Mouse (Mus musculus) lung, postnatal 36 days (tissue): ENCODE data around the gene Clec3a.

Source experiments
- DNase-seq: peaks from one replicate; pipeline ENCODE4 v3.0.0; 2022; ENCODE audit warnings: mixed read lengths

The Clec3a gene

DNA sequence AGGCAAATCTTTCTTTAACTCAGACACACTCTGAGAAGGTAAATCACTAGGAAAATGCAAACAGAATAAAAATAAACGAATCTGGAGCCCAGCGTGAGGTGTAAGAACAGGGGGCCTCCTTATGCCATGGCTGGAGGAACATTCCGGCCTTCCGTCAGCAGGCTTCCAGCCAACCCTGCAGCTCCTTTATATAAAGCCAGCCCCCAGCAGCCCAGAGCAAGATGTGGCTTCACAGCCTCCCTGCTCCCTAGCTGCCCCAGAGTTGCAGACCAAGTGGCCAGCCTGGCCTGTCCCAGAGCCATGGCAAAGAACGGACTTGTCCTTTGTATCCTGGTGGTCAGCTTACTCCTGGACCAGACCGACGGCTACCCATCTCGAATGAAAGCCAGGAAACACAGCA is at the start of gene Clec3a:
Gene Clec3a, plus strand, starts transcription at position 301 of the 400 bp plus-strand sequence.
- no peak for DNase-seq

DNA sequence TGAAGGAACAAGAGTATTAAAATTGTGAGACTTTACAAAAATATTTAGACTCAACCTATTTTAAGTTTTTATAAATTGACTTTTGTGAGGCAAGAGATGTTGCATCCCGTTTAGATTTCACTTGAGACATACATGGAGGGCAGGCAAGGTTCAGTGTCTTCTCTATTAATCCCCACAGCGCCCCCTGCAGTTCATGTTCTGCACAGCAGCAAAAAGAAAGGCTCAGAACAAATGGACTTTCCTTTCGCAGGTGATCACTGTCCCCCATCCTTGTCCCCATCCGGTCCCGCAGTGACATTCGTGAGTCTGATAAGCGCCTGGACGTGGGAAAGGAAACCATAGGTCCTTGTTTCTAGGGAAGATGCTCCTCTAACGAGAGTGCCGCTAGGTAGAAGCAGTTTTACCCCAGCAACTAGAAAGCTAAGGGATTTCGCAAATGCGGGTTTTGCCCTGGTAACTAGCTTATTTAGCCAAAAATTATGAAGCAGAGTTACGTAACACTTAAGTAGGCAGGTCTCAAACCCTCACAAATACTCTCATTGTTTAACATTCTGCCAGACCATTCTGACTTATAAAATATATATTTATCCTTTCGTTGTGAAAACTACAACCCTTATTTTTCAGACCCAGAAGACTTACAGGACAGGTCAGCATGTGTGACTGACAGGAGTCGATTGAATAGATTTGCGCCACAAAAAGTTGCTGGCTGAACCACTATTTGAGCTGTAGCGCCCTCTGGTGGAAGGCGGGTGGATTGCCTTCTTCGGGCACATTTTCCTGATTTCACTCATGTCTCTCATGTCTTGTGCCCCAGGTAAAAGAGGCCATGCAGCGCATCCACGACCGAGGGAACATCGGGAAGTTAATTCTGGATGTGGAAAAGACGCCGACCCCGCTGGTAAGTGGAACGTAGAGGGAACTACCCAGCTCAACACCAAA is 48.6 kb upstream of the Clec3a start:
- DNase-seq: peak; percentile 83

DNA sequence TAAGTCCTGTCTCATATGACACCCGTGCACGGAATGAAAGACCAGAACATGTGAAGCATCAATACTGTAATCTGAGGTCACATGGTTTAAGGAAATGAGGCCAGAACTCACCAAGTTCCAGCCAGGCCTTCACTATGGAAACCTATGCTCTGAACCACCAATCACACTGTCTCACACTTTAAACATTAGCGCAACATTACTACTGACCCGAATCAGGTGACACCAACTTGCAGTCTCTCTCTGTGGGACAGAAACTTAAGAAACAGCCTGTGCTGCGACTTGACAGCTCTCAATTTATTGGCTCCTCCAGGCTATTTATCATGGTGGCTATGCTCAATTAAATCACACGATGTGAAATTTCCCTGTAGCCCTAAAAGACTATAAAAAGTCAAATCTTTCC is 43.5 kb upstream of the Clec3a start:
- no peak for DNase-seq

DNA sequence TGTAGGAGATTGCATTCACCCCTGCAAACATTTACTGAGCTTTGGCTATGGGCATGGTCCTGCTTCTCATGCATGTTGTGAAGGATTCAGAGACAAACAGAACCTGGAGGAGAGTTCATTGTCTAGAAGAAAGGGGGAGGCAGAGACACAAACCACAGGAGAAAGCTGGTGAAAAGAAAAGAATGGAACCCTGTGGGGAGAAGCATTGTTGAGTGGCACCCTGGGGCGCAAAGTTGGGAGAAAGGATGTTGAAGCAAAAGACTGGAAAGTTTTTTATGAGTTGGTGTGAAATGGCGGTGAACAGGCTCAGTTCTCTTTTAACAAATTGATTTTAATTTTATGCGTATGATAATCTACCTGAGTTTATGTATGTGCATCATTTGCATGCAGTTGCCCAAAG is 33.7 kb upstream of the Clec3a start:
- no peak for DNase-seq

DNA sequence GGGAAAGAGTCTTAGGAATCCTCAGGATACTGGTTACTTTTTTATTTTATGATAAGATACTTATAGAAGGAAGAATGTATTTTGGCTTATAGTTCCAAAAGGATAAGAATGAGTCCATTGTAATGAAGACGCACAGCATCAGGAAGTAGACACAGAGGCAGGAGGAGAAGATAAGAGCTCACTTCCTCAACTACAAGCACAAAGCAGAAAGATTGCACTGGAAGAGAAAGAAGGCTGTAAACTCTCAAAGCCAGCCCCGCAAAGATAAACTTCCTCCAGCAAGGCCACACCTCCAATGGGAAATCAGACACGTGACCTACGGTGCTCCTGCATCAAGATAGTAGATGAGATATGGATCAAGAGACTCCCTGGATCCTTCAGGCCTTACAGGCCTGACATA is 30.4 kb upstream of the Clec3a start:
- DNase-seq: no peak

DNA sequence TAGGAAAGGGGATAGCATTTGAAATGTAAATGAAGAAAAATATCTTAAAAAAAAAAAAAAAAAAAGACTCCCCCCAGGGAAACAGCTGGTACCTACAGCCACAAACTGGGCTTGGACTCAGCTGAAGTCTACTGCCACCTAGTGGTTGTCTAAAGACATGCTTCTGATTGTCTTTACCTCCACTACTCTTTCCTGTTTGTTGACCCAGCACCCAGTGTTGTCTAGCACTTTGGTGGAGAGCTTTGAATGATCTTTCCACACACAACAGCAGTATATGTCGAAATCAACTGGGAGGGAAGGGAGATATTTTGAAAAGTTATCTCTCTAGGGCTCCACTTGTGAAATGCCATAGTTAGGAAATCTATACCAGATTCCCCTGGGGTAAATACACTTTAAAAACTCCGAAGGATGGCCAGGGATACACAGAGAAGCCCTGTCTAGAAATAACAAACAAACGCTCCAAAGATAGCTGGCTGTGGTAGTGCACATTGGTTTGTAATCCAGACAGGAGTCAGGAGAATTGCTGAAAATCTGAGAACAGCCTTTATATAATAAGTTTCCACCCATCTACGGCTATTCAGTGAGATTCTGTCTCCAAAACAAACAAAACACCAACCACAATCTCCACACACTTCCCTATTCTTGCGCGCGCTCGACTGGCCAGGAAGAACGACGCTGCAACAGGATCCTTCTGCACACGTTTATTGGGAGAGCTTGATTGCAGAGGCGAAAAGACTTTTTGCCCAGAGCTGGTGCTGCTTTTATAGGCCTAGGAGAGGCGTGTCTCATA is 27.2 kb upstream of the Clec3a start:
- peak; percentile 12 for DNase-seq

DNA sequence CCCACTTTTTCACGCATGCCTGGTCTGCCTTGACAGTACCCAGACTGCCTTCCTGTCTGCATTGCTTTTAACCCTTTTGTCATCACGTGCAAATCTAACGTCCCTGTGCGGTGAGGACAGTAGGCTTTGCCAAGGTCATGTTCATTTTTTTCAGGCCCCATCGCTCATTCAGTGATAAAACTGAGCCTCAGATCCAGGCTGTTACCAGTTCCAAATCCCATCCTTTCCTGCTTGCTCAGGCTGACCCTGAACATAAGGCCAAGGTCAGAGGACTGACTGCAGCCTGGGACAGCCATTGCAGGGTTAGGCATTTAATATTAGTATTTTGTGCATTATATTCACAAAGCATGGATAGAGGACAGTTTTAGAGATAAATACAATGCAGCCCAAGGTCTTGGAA is 19.6 kb upstream of the Clec3a start:
- no peak for DNase-seq

DNA sequence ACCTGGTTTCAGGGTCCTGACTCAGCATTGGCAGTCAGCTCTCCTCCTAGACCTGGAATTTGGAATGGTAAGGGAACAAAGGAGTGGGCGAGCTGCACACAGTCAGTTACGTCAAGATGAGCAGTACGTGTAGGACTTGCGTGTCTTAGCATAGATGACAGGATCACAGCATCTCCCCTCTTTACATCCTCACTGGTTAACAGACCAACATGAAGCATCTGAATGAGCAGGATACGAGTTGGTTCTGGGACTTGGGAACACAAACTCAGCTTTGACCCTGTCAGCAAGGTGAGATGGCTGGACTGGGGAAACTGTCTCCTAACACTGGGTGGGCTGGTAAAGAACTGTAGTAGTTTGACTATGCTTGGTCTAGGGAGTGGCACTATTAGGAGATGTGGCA is 18.6 kb upstream of the Clec3a start:
- no peak for DNase-seq

DNA sequence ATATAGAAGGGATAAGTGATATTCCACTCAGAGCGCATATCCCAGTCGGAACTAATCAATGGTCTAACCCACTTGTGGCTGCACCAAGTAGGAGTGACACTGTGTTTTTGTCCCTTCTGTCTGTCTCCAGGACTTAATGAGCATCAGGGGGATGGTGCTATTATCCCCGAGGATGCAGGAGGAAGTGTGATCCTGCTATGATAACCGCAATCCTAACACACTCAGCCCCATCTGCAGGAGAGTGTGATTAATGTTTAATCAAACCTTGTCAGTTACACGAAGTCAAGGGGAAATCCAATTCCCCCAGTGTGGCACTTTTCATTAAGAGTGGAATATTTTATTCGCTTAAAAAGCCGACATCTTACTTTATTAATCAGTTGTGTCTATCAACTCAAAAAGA is 16.2 kb upstream of the Clec3a start:
- DNase-seq: no peak

DNA sequence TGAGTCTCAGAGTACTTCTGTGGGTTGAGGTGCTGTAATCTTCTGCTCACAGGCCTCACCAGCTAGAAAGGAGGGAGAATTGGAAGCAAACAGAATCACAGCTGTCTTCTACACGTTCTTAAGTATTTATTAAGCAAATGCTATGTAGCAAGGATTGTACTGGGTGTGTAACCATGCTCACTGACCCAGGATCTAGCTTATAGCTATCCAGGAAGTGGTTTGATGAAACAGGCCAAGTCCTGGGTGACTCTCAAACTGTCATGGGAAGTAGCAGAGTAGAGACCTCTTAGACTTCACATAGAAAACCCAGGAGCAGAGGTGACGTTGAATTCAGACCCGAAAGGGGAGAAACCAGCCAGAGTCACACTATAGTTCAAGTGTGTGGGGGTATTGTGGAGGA is 6.5 kb upstream of the Clec3a start:
- DNase-seq: no peak

DNA sequence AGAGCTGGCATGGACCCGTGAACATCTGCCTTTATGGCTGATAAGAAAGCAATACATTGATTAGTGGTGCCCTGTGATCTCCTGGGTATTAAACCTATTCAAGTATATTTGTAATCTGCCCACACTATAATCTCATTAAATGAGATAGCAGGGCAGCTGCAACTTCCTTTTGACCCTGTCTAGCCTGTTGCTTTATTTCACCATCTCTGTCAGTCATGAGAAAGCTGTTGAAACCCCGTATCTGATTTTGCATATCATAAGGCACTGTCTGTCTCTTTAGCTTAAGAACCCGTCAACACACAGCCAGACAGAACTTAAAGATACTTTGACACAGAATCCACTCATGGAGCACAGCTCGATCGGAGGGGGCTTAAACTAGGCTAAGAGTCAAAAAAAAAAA is 600 bp downstream of the Clec3a start:
- DNase-seq: no peak

DNA sequence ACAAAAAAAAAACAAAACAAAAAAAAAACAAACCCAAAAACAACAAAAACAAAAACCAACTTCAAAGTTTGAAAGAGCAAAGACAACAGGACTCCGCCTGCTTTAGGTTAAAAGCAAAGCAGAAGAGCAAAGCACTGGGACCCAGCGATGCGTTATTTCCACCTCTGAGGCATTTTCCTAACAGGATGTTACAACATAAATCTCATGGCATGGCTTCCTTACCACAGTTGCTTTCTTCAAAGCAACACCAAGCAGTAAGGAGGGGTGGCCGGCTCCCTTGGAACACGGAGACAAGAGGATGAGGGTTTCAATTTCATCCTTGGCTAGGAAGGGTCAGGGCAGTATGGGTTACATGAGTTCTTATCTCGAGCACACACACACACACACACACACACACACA is 1.0 kb downstream of the Clec3a start:
- DNase-seq: no peak

DNA sequence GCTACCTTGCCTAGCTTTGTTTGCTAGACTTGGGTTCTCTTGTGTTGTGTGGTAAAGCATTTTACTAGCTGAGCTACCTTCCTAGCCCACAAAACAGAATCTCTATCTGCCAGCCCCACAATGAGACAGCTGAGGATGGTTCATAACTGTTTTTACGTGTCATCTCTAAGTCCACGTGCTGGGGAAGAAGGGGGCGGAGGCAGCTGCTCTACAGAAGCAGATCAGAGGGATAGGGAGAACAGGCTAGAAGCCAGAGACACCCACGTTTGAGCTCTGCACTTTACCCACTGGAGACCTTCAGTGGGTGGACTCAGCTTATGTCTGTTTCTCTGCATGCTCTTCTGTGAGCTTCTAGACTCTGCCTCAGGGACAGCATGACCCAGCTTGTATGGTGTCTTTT is 3.7 kb downstream of the Clec3a start:
- no peak for DNase-seq

DNA sequence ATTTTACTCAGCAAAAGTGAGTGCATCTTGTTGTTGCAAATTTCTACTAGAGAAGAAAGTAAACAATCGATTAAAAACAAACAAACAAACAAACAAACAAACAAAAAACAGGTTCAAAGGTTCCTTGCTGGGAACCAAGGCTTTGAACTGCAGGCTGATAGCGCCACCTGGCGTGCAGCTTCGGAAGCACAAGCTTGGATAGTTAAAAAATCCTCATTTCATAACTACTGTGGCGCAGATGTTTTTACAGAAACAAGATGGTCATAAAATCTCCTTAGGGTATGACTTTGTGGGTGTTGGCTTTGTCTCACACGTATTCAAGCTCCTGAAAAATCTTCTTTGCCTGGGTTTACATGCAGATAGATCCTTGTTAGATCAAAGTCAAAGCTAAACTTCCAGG is 20.4 kb downstream of the Clec3a start:
- peak; percentile 66 for DNase-seq

DNA sequence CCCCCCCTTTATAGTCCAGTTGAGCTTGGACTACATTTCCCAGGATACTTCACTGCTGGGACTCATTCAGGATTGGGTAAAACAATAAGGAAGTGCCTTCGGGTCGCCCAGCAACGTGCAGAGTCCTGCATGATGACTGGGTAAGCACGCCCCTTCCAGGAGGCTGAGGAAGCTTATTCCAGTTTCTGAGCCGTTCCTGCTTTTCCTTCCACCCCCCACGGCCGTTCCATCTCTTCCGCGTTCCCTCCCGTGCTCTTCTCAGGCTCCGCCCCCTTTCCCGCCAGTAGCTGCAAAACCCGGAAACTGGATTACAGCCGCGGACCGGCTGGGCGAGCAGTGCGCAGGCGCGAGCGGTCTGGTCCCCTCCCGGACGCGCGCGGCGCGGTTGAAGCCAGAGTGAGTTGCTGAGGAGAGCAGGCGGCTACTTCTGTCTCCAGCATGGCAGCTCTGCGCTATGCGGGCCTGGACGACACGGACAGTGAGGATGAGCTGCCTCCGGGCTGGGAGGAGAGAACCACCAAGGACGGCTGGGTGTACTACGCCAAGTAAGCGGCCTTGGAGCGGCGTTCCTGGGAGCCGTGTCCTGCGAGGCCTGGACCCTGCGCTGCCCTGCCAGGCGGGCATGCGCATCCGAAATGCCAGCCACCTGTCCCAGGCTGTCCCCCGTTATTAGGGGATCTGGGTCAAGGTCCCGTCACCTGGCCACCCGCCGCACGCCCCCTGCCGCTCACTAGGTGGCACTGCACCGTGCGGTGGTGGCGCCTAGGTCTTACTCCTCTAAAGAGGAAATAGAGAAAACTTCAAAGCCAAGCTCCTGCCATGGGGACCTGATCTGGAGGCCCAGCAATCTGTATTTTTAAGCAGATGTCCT is 21.7 kb downstream of the Clec3a start, which contains the start of gene Wwox:
Gene Wwox, plus strand, starts transcription at position 322 of the 871 bp plus-strand sequence.
- peak; percentile 99 for DNase-seq

DNA sequence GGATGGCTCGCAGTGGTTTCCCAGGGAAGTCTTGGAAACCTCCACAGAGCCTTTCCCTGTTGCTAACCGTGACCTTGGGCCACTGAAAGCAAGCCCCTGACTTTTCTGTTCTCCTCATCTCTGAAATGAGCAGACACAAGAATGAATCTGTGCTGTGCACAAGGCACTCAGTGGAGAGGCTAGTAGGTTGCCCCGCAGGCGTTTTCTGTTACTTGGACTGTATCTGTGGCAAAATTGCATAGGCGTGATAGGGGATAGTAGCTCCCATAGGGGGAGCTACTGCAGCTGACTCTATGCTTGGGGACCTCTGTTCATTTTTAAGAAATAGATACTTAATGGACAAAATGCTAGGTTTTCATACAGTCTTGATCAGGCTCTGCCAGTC is 22.3 kb downstream of the Clec3a start:
- no peak for DNase-seq

DNA sequence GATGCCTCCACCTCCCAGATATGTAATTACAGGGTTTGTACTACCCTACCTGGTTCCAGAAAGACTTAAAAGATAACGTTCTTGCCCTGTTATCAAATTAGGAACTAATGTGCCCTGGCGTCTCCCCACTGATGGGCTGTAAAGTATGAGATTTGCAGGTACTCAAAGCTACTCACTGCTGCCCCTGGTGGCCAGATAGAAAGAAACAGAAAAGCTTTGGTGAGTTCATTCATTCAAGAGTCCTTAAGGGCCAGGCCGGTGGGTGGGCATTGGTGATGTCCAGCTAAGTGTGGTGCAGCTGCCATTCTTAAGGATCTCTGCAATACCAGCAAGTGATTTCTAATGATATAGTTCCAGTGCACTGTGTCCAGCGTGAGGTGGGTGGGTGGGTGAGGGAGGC is 23.7 kb downstream of the Clec3a start:
- peak; percentile 45 for DNase-seq

DNA sequence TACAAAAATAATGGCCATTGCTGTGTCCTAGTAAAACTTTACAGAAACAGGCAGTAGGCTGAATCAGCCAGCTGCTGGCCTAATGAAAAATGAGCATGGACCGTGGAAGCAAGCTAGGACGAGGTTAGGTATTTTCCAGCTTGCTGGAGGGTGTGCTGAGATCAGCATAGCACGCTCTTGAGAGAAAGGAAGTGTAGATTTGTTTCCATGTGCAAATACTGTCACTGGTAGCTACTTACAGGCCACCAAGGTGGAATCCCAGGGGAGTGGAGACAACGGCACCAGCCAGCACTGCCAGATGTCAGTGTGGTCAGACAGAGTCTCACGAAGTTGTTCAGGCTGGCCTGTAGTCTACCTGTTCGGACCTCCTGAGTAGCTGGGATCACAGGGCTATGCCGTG is 29.0 kb downstream of the Clec3a start:
- no peak for DNase-seq

DNA sequence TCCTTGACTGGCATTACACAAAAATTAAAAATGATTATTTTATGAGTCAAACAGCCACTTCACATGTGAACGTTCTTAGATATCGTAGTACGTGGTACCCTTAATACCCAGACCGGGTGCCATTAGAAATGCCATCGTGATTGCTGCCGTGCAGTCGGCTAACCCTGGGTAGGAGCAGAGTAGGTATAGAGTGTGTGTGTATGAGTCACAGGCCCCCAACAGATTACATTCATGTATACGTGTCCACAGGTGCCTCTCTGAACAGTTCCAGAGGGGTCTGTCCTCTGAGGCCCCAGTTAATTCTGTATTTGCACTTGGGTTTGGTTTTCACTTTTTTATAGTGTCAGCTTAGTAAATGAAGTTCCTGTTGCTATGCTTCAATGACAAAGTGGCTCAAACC is 34.4 kb downstream of the Clec3a start:
- no peak for DNase-seq

DNA sequence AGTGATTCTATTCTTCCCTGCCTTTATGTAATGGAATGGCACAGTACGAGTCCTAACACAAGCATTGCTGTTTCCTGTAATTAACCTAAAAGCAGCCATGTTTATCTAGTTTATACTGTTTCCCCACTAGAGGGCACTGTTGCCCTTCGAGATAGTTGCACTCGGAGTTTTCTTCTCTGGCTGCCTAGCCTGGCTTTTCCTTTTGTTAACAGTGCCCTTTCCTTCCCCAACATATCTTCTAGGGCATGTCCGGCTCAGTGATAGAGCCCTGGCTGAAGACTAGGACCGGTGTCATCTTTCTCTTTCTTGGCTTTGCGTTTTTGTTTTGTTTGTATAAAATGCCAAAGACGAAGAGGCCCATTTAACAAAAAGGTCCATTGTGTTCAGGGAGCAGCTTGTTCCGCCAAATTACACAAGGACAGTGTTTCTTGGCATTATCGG is 34.9 kb downstream of the Clec3a start:
- peak; percentile 80 for DNase-seq

DNA sequence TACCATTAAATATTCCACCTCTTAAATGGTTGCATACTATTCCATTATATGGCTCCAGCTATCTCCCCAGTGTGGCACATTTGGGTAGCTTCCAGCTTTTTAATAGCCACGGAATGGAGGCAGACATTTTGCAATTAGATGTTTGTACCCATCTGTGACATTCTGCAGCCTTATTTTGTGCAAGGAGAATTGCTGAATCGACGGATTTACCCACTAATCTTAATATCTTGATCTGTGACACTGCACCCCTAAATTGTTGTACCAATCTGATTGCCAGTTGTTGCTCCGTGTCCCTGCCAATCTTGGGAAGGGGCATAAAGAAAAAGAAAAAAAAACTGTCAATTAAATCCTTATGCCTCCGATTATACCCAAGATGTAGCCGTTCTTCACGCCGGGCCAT is 37.4 kb downstream of the Clec3a start:
- no peak for DNase-seq

DNA sequence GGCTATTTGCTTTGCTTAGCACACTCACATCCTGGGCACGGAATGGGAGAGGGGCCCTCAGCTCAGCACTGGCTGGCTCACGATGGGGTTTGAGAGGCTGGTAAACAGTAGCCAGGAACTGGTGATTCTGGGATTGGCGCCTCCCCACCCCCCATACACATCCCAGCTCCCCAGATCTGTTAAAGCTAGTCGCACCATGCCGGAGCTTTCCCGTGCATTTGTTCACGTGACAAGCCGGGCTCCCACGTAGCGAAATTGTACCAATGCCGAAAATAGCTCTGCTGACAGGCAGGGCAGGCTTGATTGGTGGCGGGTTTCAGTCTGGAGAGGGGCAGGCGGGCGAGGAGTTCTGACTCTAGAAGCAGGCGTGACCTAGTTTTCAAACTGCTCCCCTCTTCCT is 38.1 kb downstream of the Clec3a start:
- DNase-seq: peak; percentile 65
